Mouse (Mus musculus): ENCODE measurements around the gene Vps18. TPM values are rescaled to one million over a fixed set of nuclear protein-coding genes. Genes with fewer than 3 reads are reported as not detected.

The Vps18 gene
- polyA plus RNA-seq, 1 experiment from 2014 or later: 20.1 TPM

- no peak overlapping the region for H3K4me2 ChIP-seq
- H3K4me3 ChIP-seq: no peak overlapping the region
- H3K36me3 ChIP-seq: no peaks in the 10 kb centered on the region
- ATAC-seq (ENCODE audit: insufficient number of reproducible peaks, insufficient read depth, low FRiP score, low TSS enrichment, low read depth): no peak
- H3K27me3 ChIP-seq: no peaks in the 10 kb centered on the region
- H3K4me1 ChIP-seq: peaks cover 7% of the 10 kb centered on the region
- no peak overlapping the region for H3K27ac ChIP-seq
- no peaks in the 10 kb centered on the region for H3K9me3 ChIP-seq
- H3K9ac ChIP-seq: no peak overlapping the region
- 56% methylated on average over 2 of the region's 2 CpGs for WGBS
These were observed 27.2 kb upstream of the Vps18 start for GRCm38 (mm10) chr2:119261326-119261725.

- Histone ChIP-seq H3K27ac (peak overlapping the region; percentile 51), H3K9ac (0 out of 2 replicates have a peak overlapping the region, but pooled peaks have one; percentile 22)
These were observed 25.6 kb upstream of the Vps18 start for GRCm38 (mm10) chr2:119262978-119263377.

GRCm38 (mm10) chr2:119263813-119264212 is 24.7 kb upstream of the Vps18 start:
- no peaks in the 10 kb centered on the region for H3K9me3 ChIP-seq
- WGBS: 85% methylated on average over 5 of the region's 5 CpGs
- H3K36me3 ChIP-seq: no peaks in the 10 kb centered on the region
- ATAC-seq (ENCODE audit: insufficient number of reproducible peaks, insufficient read depth, low FRiP score, low TSS enrichment, low read depth): no peak
- H3K9ac ChIP-seq: no peak overlapping the region
- H3K4me3 ChIP-seq: no peak overlapping the region
- peaks cover 5% of the 10 kb centered on the region for H3K27me3 ChIP-seq
- no peak overlapping the region for H3K27ac ChIP-seq
- no peak overlapping the region; the same call in 1 of the 2 replicates for H3K4me2 ChIP-seq
- peaks cover 7% of the 10 kb centered on the region for H3K4me1 ChIP-seq

More at GRCm38 (mm10) chr2:119262978-119263377, 25.6 kb upstream of the Vps18 start:
- Histone ChIP-seq H3K27me3 (no peaks in the 10 kb centered on the region), H3K4me1 (peaks cover 7% of the 10 kb centered on the region), H3K4me3 (0 out of 2 replicates have a peak overlapping the region, but pooled peaks have one; percentile 3), H3K36me3 (no peaks in the 10 kb centered on the region), H3K4me2 (peak overlapping the region; percentile 43), H3K9me3 (no peaks in the 10 kb centered on the region)
- 12% methylated on average over 8 of the region's 8 CpGs for WGBS
- ATAC-seq (ENCODE audit: insufficient number of reproducible peaks, insufficient read depth, low FRiP score, low TSS enrichment, low read depth): peak; percentile 79

GRCm38 (mm10) chr2:119270286-119270642 is 18.3 kb upstream of the Vps18 start:
- Histone ChIP-seq H3K27me3 (peaks cover 26% of the 10 kb centered on the region), H3K4me2 (peak overlapping the region; percentile 92), H3K9ac (peak overlapping the region; percentile 72; the same call in 1 of the 2 replicates), H3K9me3 (no peaks in the 10 kb centered on the region), H3K27ac (no peak overlapping the region), H3K4me3 (peak overlapping the region; percentile 56), H3K4me1 (peaks cover 5% of the 10 kb centered on the region; the same call in 1 of the 2 replicates), H3K36me3 (no peaks in the 10 kb centered on the region)
- no peak for ATAC-seq (ENCODE audit: insufficient number of reproducible peaks, insufficient read depth, low FRiP score, low TSS enrichment, low read depth)
- 50% methylated on average over 9 of the region's 9 CpGs for WGBS

- Histone ChIP-seq H3K36me3 (no peaks in the 10 kb centered on the region), H3K27me3 (peaks cover 26% of the 10 kb centered on the region), H3K4me3 (peak within 1 kb of the TSS; percentile 56), H3K27ac (no peak within 1 kb of the TSS), H3K4me1 (peaks cover 5% of the 10 kb centered on the region; the same call in 1 of the 2 replicates), H3K9ac (peak within 1 kb of the TSS; percentile 72), H3K4me2 (peak within 1 kb of the TSS; percentile 92), H3K9me3 (no peaks in the 10 kb centered on the region)
- 0% methylated on average over 49 of the region's 49 CpGs for WGBS
- ATAC-seq (ENCODE audit: insufficient number of reproducible peaks, insufficient read depth, low FRiP score, low TSS enrichment, low read depth): peak; percentile 56; the same call in 1 of the 2 replicates
These were observed 17.8 kb upstream of the Vps18 start, which contains the start of gene Rhov for GRCm38 (mm10) chr2:119270643-119271331. TSS of gene Rhov (minus strand) at chr2:119271272.

- H3K9ac ChIP-seq: no peak overlapping the region
- H3K9me3 ChIP-seq: no peaks in the 10 kb centered on the region
- no peak overlapping the region for H3K4me3 ChIP-seq
- H3K36me3 ChIP-seq: no peaks in the 10 kb centered on the region
- peaks cover 5% of the 10 kb centered on the region; the same call in 1 of the 2 replicates for H3K4me1 ChIP-seq
- WGBS: 78% methylated on average over 1 of the region's 1 CpGs
- ATAC-seq (ENCODE audit: insufficient number of reproducible peaks, insufficient read depth, low FRiP score, low TSS enrichment, low read depth): no peak
- no peak overlapping the region for H3K27ac ChIP-seq
- H3K4me2 ChIP-seq: no peak overlapping the region
- H3K27me3 ChIP-seq: peaks cover 18% of the 10 kb centered on the region
These were observed 14.4 kb upstream of the Vps18 start for GRCm38 (mm10) chr2:119274126-119274525.

- no peaks in the 10 kb centered on the region for H3K4me1 ChIP-seq
- no peaks in the 10 kb centered on the region for H3K9me3 ChIP-seq
- H3K4me3 ChIP-seq: no peak overlapping the region
- WGBS: 77% methylated on average over 7 of the region's 7 CpGs
- H3K36me3 ChIP-seq: no peaks in the 10 kb centered on the region
- H3K9ac ChIP-seq: no peak overlapping the region
- H3K27ac ChIP-seq: no peak overlapping the region
- no peak for ATAC-seq (ENCODE audit: insufficient number of reproducible peaks, insufficient read depth, low FRiP score, low TSS enrichment, low read depth)
- no peak overlapping the region for H3K4me2 ChIP-seq
- no peaks in the 10 kb centered on the region for H3K27me3 ChIP-seq
These were observed 11.6 kb upstream of the Vps18 start for GRCm38 (mm10) chr2:119276926-119277325.

GRCm38 (mm10) chr2:119277810-119278209 is 10.7 kb upstream of the Vps18 start:
- no peak overlapping the region for H3K4me2 ChIP-seq
- no peaks in the 10 kb centered on the region for H3K4me1 ChIP-seq
- no peaks in the 10 kb centered on the region for H3K36me3 ChIP-seq
- H3K4me3 ChIP-seq: no peak overlapping the region
- H3K9me3 ChIP-seq: no peaks in the 10 kb centered on the region
- no peak overlapping the region for H3K27ac ChIP-seq
- ATAC-seq (ENCODE audit: insufficient number of reproducible peaks, insufficient read depth, low FRiP score, low TSS enrichment, low read depth): no peak
- WGBS: 89% methylated on average over 23 of the region's 23 CpGs
- no peak overlapping the region for H3K9ac ChIP-seq
- no peaks in the 10 kb centered on the region for H3K27me3 ChIP-seq

- Histone ChIP-seq H3K9me3 (no peaks in the 10 kb centered on the region), H3K4me2 (no peak overlapping the region), H3K4me1 (no peaks in the 10 kb centered on the region), H3K27ac (no peak overlapping the region), H3K9ac (no peak overlapping the region), H3K27me3 (no peaks in the 10 kb centered on the region), H3K36me3 (no peaks in the 10 kb centered on the region), H3K4me3 (no peak overlapping the region)
- no peak for ATAC-seq (ENCODE audit: insufficient number of reproducible peaks, insufficient read depth, low FRiP score, low TSS enrichment, low read depth)
- WGBS: 89% methylated on average over 7 of the region's 7 CpGs
These were observed 6.5 kb upstream of the Vps18 start for GRCm38 (mm10) chr2:119281899-119282565.

GRCm38 (mm10) chr2:119287372-119287771 is 1.2 kb upstream of the Vps18 start:
- H3K4me2 ChIP-seq: no peak overlapping the region
- no peaks in the 10 kb centered on the region for H3K27me3 ChIP-seq
- no peak for ATAC-seq (ENCODE audit: insufficient number of reproducible peaks, insufficient read depth, low FRiP score, low TSS enrichment, low read depth)
- H3K9ac ChIP-seq: peak overlapping the region; percentile 88; the same call in 1 of the 2 replicates
- H3K36me3 ChIP-seq: peaks cover 25% of the 10 kb centered on the region
- 90% methylated on average over 5 of the region's 5 CpGs for WGBS
- H3K27ac ChIP-seq: no peak overlapping the region
- H3K4me1 ChIP-seq: peaks cover 13% of the 10 kb centered on the region
- no peaks in the 10 kb centered on the region for H3K9me3 ChIP-seq
- H3K4me3 ChIP-seq: no peak overlapping the region

- Histone ChIP-seq H3K36me3 (peaks cover 41% of the 10 kb centered on the region), H3K9ac (peak overlapping the region; percentile 88), H3K4me2 (peak overlapping the region; percentile 92), H3K27me3 (no peaks in the 10 kb centered on the region), H3K27ac (peak overlapping the region; percentile 16; the same call in 1 of the 2 replicates), H3K9me3 (no peaks in the 10 kb centered on the region), H3K4me3 (peak overlapping the region; percentile 79), H3K4me1 (peaks cover 13% of the 10 kb centered on the region)
- 3% methylated on average over 11 of the region's 11 CpGs for WGBS
- no peak for ATAC-seq (ENCODE audit: insufficient number of reproducible peaks, insufficient read depth, low FRiP score, low TSS enrichment, low read depth)
These were observed 475 bp downstream of the Vps18 start for GRCm38 (mm10) chr2:119289014-119289416.

GRCm38 (mm10) chr2:119292281-119292680 is 3.7 kb downstream of the Vps18 start:
- Histone ChIP-seq H3K4me1 (peaks cover 13% of the 10 kb centered on the region), H3K27me3 (no peaks in the 10 kb centered on the region), H3K4me3 (no peak overlapping the region), H3K9me3 (no peaks in the 10 kb centered on the region), H3K9ac (no peak overlapping the region), H3K27ac (no peak overlapping the region), H3K36me3 (peaks cover 67% of the 10 kb centered on the region), H3K4me2 (no peak overlapping the region)
- ATAC-seq (ENCODE audit: insufficient number of reproducible peaks, insufficient read depth, low FRiP score, low TSS enrichment, low read depth): no peak
- 93% methylated on average over 5 of the region's 5 CpGs for WGBS

Measured in embryonic facial prominence, embryonic 13.5 days (tissue).